In the genomic region with DNA sequence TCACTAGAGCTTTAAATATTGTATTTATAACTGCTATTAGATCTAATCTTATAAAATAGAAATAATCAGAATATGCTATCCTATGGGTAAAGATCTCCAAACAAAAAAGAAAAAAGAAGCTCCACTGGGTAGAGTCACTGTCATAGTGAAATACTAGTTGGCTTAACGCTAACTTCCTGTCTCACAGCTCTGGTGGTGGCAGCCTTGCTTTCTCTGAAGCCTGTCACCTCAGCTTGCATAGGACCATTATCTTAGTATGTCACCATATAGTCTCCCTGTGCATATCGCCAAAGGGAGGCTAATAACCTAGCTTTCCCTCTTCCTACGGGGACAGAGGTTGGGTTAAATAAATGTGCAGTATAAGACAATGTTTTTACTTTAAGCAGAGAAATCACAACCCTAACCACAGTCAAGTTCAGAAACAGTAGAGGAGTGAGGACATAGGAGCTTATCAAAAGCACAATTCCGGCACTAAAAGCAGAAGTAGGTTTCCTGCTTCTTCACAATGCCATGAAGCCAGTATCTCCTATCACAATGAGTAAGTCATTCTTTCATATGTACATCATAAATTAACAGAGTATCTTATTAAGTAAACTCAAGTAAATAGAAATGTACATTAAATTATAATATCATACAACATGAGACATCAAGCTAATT, we compare ENCODE assay signal across 20 mouse cellular contexts.
DNase-seq lines count a peak whose midpoint lies in the region; ATAC-seq and TF ChIP-seq lines count a peak whose summit lies in the region.
"Had no signal": no experiment of that assay in that cellular context is flagged by ENCODE, and none has a peak within 500 bp of the region (broad histone marks: within the 10 kb centered on the region; RNA-seq: fewer than 3 reads in every experiment).

No protein-coding gene starts in this region.

- no peak overlapping the region for H3K4me2 ChIP-seq in liver, embryonic 11.5 days
- H3K4me2 ChIP-seq: embryonic facial prominence, embryonic 15.5 days; forebrain, embryonic 15.5 days; heart, embryonic 12.5 days; hindbrain, embryonic 12.5 days had no signal

- ATAC-seq in common myeloid progenitor, adult 5-6 weeks (replicated peaks; ENCODE audit: low read depth, poor library complexity, severe bottlenecking) = peak; percentile 92
- ATAC-seq in liver, embryonic 11.5 days (replicated peaks; ENCODE audit: low FRiP score) = no peak
- ATAC-seq: forebrain, embryonic 15.5 days; hindbrain, embryonic 16.5 days; inflammation-experienced regulatory T-cells, adult 6 months had no signal

- TF ChIP-seq CTCF in MEL (IDR thresholded peaks at IDR 0.05 in 2 of 3, conservative IDR thresholded peaks at IDR 0.05 in 1 of 3; ENCODE audit: control insufficient read depth in 1 of 3, insufficient read depth in 1 of 3, low read depth in 2 of 3, low read length in 3 of 3, poor library complexity in 1 of 3, severe bottlenecking in 1 of 3) = no peak

- no peak overlapping the region for H3K27ac ChIP-seq in MEL (ENCODE audit: control insufficient read depth, low read depth, low read length)
- no peak overlapping the region for H3K27ac ChIP-seq in liver, embryonic 11.5 days (ENCODE audit: low read depth, low read length)
- H3K27ac ChIP-seq: embryonic facial prominence, embryonic 15.5 days; forebrain, embryonic 15.5 days; heart, adult 2 months; hindbrain, embryonic 12.5 days had no signal

- peak; percentile 75 to 93 for TF ChIP-seq EP300 in MEL (IDR thresholded peaks at IDR 0.05; ENCODE audit: low read depth in 1 of 2, low read length in 2 of 2)

- peaks cover 3 to 5% of the 10 kb centered on the region in 2 experiments for H3K4me1 ChIP-seq in MEL (ENCODE audit: control insufficient read depth in 1 of 2, insufficient read depth in 2 of 2, low read length in 2 of 2)
- peaks cover 6% of the 10 kb centered on the region for H3K4me1 ChIP-seq in megakaryocyte, embryonic 14.5 days
- H3K4me1 ChIP-seq in liver, embryonic 11.5 days (replicated peaks; ENCODE audit: control insufficient read depth, insufficient read depth, low read length) = no peaks in the 10 kb centered on the region
- H3K4me1 ChIP-seq: embryonic facial prominence, embryonic 15.5 days; forebrain, embryonic 15.5 days; heart, embryonic 12.5 days; hindbrain, embryonic 12.5 days had no signal

- no peak overlapping the region for H3K9ac ChIP-seq in MEL (ENCODE audit: control insufficient read depth, low read depth, low read length, poor library complexity, severe bottlenecking)
- no peak overlapping the region for H3K9ac ChIP-seq in liver, embryonic 11.5 days (ENCODE audit: low read depth, low read length)
- H3K9ac ChIP-seq: embryonic facial prominence, embryonic 15.5 days; forebrain, embryonic 15.5 days; heart, embryonic 12.5 days; hindbrain, embryonic 12.5 days had no signal

- WGBS in liver, embryonic 11.5 days = 51% methylated on average over 4 of the region's 4 CpGs

- no peak for TF ChIP-seq RAD21 in MEL (IDR thresholded peaks at IDR 0.05; ENCODE audit: low read depth, low read length)

- TF ChIP-seq POLR2A in MEL (IDR thresholded peaks at IDR 0.05; ENCODE audit: control insufficient read depth in 1 of 2, insufficient read depth in 1 of 2, low read depth in 1 of 2, low read length in 2 of 2, poor library complexity in 1 of 2) = no peak

- no peaks in the 10 kb centered on the region for H3K27me3 ChIP-seq in MEL (ENCODE audit: control insufficient read depth in 1 of 2, insufficient read depth in 2 of 2, low read length in 2 of 2)
- H3K27me3 ChIP-seq in megakaryocyte, embryonic 14.5 days (replicated peaks) = no peaks in the 10 kb centered on the region
- no peaks in the 10 kb centered on the region for H3K27me3 ChIP-seq in splenic B cell, adult 2 months (ENCODE audit: control insufficient read depth, insufficient read depth, low read length, poor library complexity, severe bottlenecking)
- no peaks in the 10 kb centered on the region for H3K27me3 ChIP-seq in liver, embryonic 11.5 days (replicated peaks; ENCODE audit: control insufficient read depth, insufficient read depth, low read length)
- H3K27me3 ChIP-seq: embryonic facial prominence, embryonic 15.5 days; forebrain, embryonic 15.5 days; heart, embryonic 12.5 days; hindbrain, embryonic 12.5 days had no signal

- H3K79me2 ChIP-seq in MEL (ENCODE audit: control insufficient read depth, insufficient read depth, low read length, poor library complexity) = no peaks in the 10 kb centered on the region

- peaks cover 0 to 10% of the 10 kb centered on the region in 2 experiments; a peak in 2 of 4 replicates for H3K36me3 ChIP-seq in MEL (ENCODE audit: control insufficient read depth in 1 of 2, insufficient read depth in 2 of 2, low read length in 2 of 2)
- no peaks in the 10 kb centered on the region for H3K36me3 ChIP-seq in megakaryocyte, embryonic 14.5 days (replicated peaks; ENCODE audit: low read length)
- H3K36me3 ChIP-seq in splenic B cell, adult 2 months (ENCODE audit: control insufficient read depth, insufficient read depth, low read length, poor library complexity, severe bottlenecking) = no peaks in the 10 kb centered on the region
- H3K36me3 ChIP-seq in liver, embryonic 11.5 days (ENCODE audit: control insufficient read depth, insufficient read depth, low read length) = no peaks in the 10 kb centered on the region
- H3K36me3 ChIP-seq: embryonic facial prominence, embryonic 15.5 days; forebrain, embryonic 15.5 days; heart, embryonic 12.5 days; hindbrain, embryonic 12.5 days had no signal

- H3K9me3 ChIP-seq in MEL (replicated peaks; ENCODE audit: insufficient read depth, low read length) = no peaks in the 10 kb centered on the region
- H3K9me3 ChIP-seq in megakaryocyte, embryonic 14.5 days = no peaks in the 10 kb centered on the region
- H3K9me3 ChIP-seq in liver, embryonic 11.5 days (ENCODE audit: control insufficient read depth, low read length) = no peaks in the 10 kb centered on the region
- H3K9me3 ChIP-seq: embryonic facial prominence, embryonic 15.5 days; forebrain, embryonic 15.5 days; heart, embryonic 12.5 days; hindbrain, embryonic 12.5 days had no signal

- H3K4me3 ChIP-seq in MEL (ENCODE audit: control insufficient read depth in 1 of 2, insufficient read depth in 1 of 2, low read depth in 2 of 2, low read length in 2 of 2) = no peak overlapping the region
- H3K4me3 ChIP-seq in megakaryocyte, embryonic 14.5 days (replicated peaks) = peak overlapping the region; percentile 54
- H3K4me3 ChIP-seq in liver, embryonic 11.5 days (ENCODE audit: low read depth, low read length) = no peak overlapping the region
- H3K4me3 ChIP-seq: embryonic facial prominence, embryonic 15.5 days; erythroblast, embryonic 14.5 days; forebrain, embryonic 15.5 days; heart, adult 2 months; heart, embryonic 12.5 days; hindbrain, embryonic 12.5 days had no signal

- DNase-seq in MEL (ENCODE audit: low read depth, low spot score) = peak; percentile 90
- peak; percentile 1 for DNase-seq in splenic B cell, adult 2 months (ENCODE audit: low read depth, low spot score)
- DNase-seq in kidney, adult 9 months = no peak
- no peak for DNase-seq in thymus, postnatal 25 days
- DNase-seq in liver, embryonic 11.5 days (ENCODE audit: low spot score) = no peak
- no peak for DNase-seq in kidney, adult 11 months
- DNase-seq: adrenal gland, postnatal 10 days; cerebellum, adult 11-12 months; cerebellum, adult 9-10 months; cerebellum, postnatal 36 days; heart, adult 2 months had no signal

TF ChIP-seq in MEL, 35 proteins besides CTCF, POLR2A, EP300 and RAD21 (continues in another document):
- no peak for TF ChIP-seq CHD2 (IDR thresholded peaks at IDR 0.05; ENCODE audit: low read length)
- no peak for TF ChIP-seq KAT2A (conservative IDR thresholded peaks at IDR 0.05; ENCODE audit: low read depth, low read length)
- no peak for TF ChIP-seq ELF1 (IDR thresholded peaks at IDR 0.05; ENCODE audit: low read depth, low read length)
- no peak for TF ChIP-seq BHLHE40 (IDR thresholded peaks at IDR 0.05; ENCODE audit: borderline replicate concordance, low read depth, low read length)
- TF ChIP-seq MAFK (IDR thresholded peaks at IDR 0.05; ENCODE audit: borderline replicate concordance, low read depth, low read length) = no peak
- no peak for TF ChIP-seq CHD1 (IDR thresholded peaks at IDR 0.05; ENCODE audit: low read depth, low read length)
- no peak for TF ChIP-seq SIN3A (IDR thresholded peaks at IDR 0.05; ENCODE audit: low read length)
- no peak for TF ChIP-seq USF2 (IDR thresholded peaks at IDR 0.05; ENCODE audit: borderline replicate concordance in 1 of 2, insufficient read depth in 1 of 2, low read depth in 1 of 2, low read length in 2 of 2)
- no peak for TF ChIP-seq POLR2AphosphoS5 (IDR thresholded peaks at IDR 0.05; ENCODE audit: borderline replicate concordance, low read depth, low read length)
- no peak for TF ChIP-seq E2F4 (IDR thresholded peaks at IDR 0.05; ENCODE audit: borderline replicate concordance, low read depth, low read length)
- no peak for TF ChIP-seq JUND (IDR thresholded peaks at IDR 0.05; ENCODE audit: low read depth, low read length)
- no peak for TF ChIP-seq SMC3 (IDR thresholded peaks at IDR 0.05; ENCODE audit: low read depth, low read length)
- no peak for TF ChIP-seq NRF1 (IDR thresholded peaks at IDR 0.05; ENCODE audit: insufficient read depth, low read depth, low read length, poor library complexity, severe bottlenecking)
- no peak for TF ChIP-seq ZC3H11A (IDR thresholded peaks at IDR 0.05; ENCODE audit: low read depth, low read length)
- TF ChIP-seq MAZ (IDR thresholded peaks at IDR 0.05; ENCODE audit: low read depth, low read length) = no peak
- TF ChIP-seq ZNF384 (IDR thresholded peaks at IDR 0.05; ENCODE audit: low read depth, low read length) = no peak
- peak; percentile 34; the same call in 1 of the 2 replicates for TF ChIP-seq MYC (IDR thresholded peaks at IDR 0.05; ENCODE audit: low read depth, low read length)
- TF ChIP-seq ETS1 (IDR thresholded peaks at IDR 0.05; ENCODE audit: low read depth, low read length) = peak; percentile 86
- TF ChIP-seq GABPA (IDR thresholded peaks at IDR 0.05; ENCODE audit: low read depth, low read length) = no peak
- no peak for TF ChIP-seq MEF2A (IDR thresholded peaks at IDR 0.05; ENCODE audit: extremely low read depth, insufficient replicate concordance, low read depth, low read length, poor library complexity, severe bottlenecking)
- TF ChIP-seq NELFE (IDR thresholded peaks at IDR 0.05; ENCODE audit: low read depth, low read length) = no peak
- no peak for TF ChIP-seq UBTF (IDR thresholded peaks at IDR 0.05; ENCODE audit: borderline replicate concordance, insufficient read depth, low read depth, low read length)
- TF ChIP-seq RCOR1 (IDR thresholded peaks at IDR 0.05; ENCODE audit: low read depth, low read length) = peak; percentile 97
- TF ChIP-seq ZKSCAN1 (IDR thresholded peaks at IDR 0.05; ENCODE audit: low read depth, low read length) = no peak
- TF ChIP-seq TBP (IDR thresholded peaks at IDR 0.05; ENCODE audit: low read depth, low read length) = no peak
- TF ChIP-seq TCF12 (IDR thresholded peaks at IDR 0.05; ENCODE audit: low read depth, low read length) = no peak
- TF ChIP-seq MXI1 (IDR thresholded peaks at IDR 0.05; ENCODE audit: low read depth, low read length) = no peak

Comparison
In these comparisons a context has a peak if more than half of its experiments do, and no peak if none do; other contexts are left out.
1. DNase-seq: peak in MEL (single experiment) and splenic B cell, adult 2 months (single experiment); none in kidney, adult 9 months (single experiment), thymus, postnatal 25 days (single experiment), liver, embryonic 11.5 days (single experiment) and kidney, adult 11 months (single experiment).